Mouse (Mus musculus) limb, embryonic 14.5 days (tissue): Measurements from ENCODE around the gene Sort1. TPM values are rescaled to one million over a fixed set of nuclear protein-coding genes. Genes with fewer than 3 reads are reported as not detected.

Experiments
- ATAC-seq: fragments of 200-750 bp; cut with Nextera tagmentation; 2 replicates; pipeline ENCODE4 v1.8.0; 2017; ENCODE audit warnings: low read depth, moderate number of reproducible peaks, moderate TSS enrichment; ENCODE audit not compliant: low FRiP score
- DNase-seq: peaks from one replicate; pipeline ENCODE4 v3.0.0-alpha.2; 2015; ENCODE audit warnings: low spot score
- H3K27ac ChIP-seq: fragments of 300-500 bp; sonication (generic); replicated peaks from 2 replicates; pipeline ENCODE4 v1.5.1; 2014; ENCODE audit warnings: low read depth, mild to moderate bottlenecking, low read length, moderate library complexity, mixed read lengths
- H3K27me3 ChIP-seq: fragments of 300-500 bp; sonication (generic); 2 replicates; pipeline ENCODE4 v1.6.1; 2014; ENCODE audit warnings: low read length, mixed read lengths; ENCODE audit not compliant: control insufficient read depth, insufficient read depth
- H3K36me3 ChIP-seq: fragments of 300-500 bp; sonication (generic); 2 replicates; pipeline ENCODE4 v1.6.1; 2014; ENCODE audit warnings: mild to moderate bottlenecking, low read length, moderate library complexity, mixed read lengths; ENCODE audit not compliant: control insufficient read depth, insufficient read depth
- H3K4me1 ChIP-seq: fragments of 300-500 bp; sonication (generic); 2 replicates; pipeline ENCODE4 v1.6.1; 2014; ENCODE audit warnings: antibody characterized with exemption, low read length, mixed read lengths; ENCODE audit not compliant: control insufficient read depth, insufficient read depth
- H3K4me2 ChIP-seq: fragments of 300-500 bp; sonication (generic); replicated peaks from 2 replicates; pipeline ENCODE4 v1.6.1; 2014; ENCODE audit warnings: low read depth, mild to moderate bottlenecking, low read length, moderate library complexity; ENCODE audit not compliant: severe bottlenecking
- H3K4me3 ChIP-seq: fragments of 300-500 bp; sonication (generic); replicated peaks from 2 replicates; pipeline ENCODE4 v1.5.1; 2014; ENCODE audit warnings: low read length
- H3K9ac ChIP-seq: fragments of 300-500 bp; sonication (generic); 2 replicates; pipeline ENCODE4 v1.6.1; 2014; ENCODE audit warnings: mild to moderate bottlenecking, low read depth, low read length, moderate library complexity; ENCODE audit not compliant: severe bottlenecking
- H3K9me3 ChIP-seq: fragments of 300-500 bp; sonication (generic); 2 replicates; pipeline ENCODE4 v1.6.1; 2016; ENCODE audit warnings: low read length; ENCODE audit not compliant: control insufficient read depth
- POLR2A ChIP-seq: fragments of 200-500 bp; IDR thresholded peaks from 2 replicates; pipeline ENCODE4 v1.8.0; 2012; ENCODE audit warnings: inconsistent platforms, mild to moderate bottlenecking, moderate library complexity, borderline replicate concordance; ENCODE audit not compliant: insufficient read depth, insufficient read length; ENCODE audit errors: extremely low read depth
- WGBS: fragments of 180-500 bp; shearing (Covaris S2); extraction: QIAGEN DNeasy Blood & Tissue Kit; methylation state at CpG from one replicate; pipeline ENCODE4 v1.1.7; 2014; 5-methylcytosine and 5-hydroxymethylcytosine counted together
- polyA plus RNA-seq, 2 experiments: library from polyadenylated mRNA; depleted of rRNA in 1 of 2; stranded (reverse) in 1 of 2; unstranded in 1 of 2; fragments of >200 nt; fragmentation: Nextera tagmentation in 1 of 2; extraction: Ambion mirVana in 1 of 2; gene quantifications; 2 replicates each; pipeline versions ENCODE4 v1.2.1 to v1.2.3; 2012 to 2014

Gene Sort1
- polyA plus RNA-seq, 2 experiments: 17.9 to 30.4 TPM

- Histone ChIP-seq H3K4me2 (no peak overlapping the region), H3K9me3 (no peaks in the 10 kb centered on the region), H3K9ac (no peak overlapping the region), H3K27ac (no peak overlapping the region), H3K27me3 (no peaks in the 10 kb centered on the region), H3K4me1 (peaks cover 9% of the 10 kb centered on the region), H3K4me3 (no peak overlapping the region), H3K36me3 (peaks cover 13% of the 10 kb centered on the region)
- ATAC-seq (no peak), DNase-seq (no peak)
- WGBS: 44% methylated on average over 15 of the region's 15 CpGs
- no peak for TF ChIP-seq POLR2A
Observed at GRCm38 (mm10) chr3:108392793-108393192, 108.9 kb downstream of the Sort1 start.

GRCm38 (mm10) chr3:108398281-108398680 lies 114.4 kb downstream of the Sort1 start:
- Histone ChIP-seq H3K27me3 (no peaks in the 10 kb centered on the region), H3K9ac (no peak overlapping the region), H3K4me3 (no peak overlapping the region), H3K27ac (no peak overlapping the region), H3K4me2 (no peak overlapping the region), H3K9me3 (no peaks in the 10 kb centered on the region), H3K36me3 (peaks cover 35% of the 10 kb centered on the region), H3K4me1 (peaks cover 3% of the 10 kb centered on the region; the same call in 1 of the 2 replicates)
- no peak for TF ChIP-seq POLR2A
- DNase-seq (no peak), ATAC-seq (no peak)
- 91% methylated on average over 9 of the region's 9 CpGs for WGBS

DNA sequence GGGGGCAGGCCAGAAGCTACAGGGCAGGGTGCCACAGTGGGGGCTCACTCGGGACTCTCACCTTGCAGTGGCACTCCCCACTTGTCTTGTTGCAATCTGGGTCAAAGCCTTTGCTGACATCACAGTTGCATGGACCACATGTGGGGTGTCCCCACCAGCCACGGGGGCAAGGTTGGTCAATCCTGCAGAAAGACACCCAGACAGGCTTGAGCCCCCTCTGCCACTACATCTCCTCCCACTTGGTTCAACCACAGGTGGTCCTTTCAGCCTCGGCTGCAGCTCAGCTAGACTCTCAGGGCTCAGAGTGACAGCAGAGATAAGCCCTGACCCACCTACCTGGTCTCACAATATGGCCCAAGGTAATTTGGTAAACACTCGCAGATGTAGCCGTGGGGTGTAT lies 116.6 kb downstream of the Sort1 start:
- TF ChIP-seq POLR2A: no peak
- H3K4me3 ChIP-seq: no peak overlapping the region
- no peaks in the 10 kb centered on the region for H3K9me3 ChIP-seq
- 83% methylated on average over 5 of the region's 5 CpGs for WGBS
- H3K27me3 ChIP-seq: no peaks in the 10 kb centered on the region
- H3K36me3 ChIP-seq: peaks cover 41% of the 10 kb centered on the region
- no peak overlapping the region for H3K27ac ChIP-seq
- H3K4me2 ChIP-seq: no peak overlapping the region
- H3K4me1 ChIP-seq: peaks cover 3% of the 10 kb centered on the region; the same call in 1 of the 2 replicates
- no peak for DNase-seq
- no peak for ATAC-seq
- no peak overlapping the region for H3K9ac ChIP-seq

DNA sequence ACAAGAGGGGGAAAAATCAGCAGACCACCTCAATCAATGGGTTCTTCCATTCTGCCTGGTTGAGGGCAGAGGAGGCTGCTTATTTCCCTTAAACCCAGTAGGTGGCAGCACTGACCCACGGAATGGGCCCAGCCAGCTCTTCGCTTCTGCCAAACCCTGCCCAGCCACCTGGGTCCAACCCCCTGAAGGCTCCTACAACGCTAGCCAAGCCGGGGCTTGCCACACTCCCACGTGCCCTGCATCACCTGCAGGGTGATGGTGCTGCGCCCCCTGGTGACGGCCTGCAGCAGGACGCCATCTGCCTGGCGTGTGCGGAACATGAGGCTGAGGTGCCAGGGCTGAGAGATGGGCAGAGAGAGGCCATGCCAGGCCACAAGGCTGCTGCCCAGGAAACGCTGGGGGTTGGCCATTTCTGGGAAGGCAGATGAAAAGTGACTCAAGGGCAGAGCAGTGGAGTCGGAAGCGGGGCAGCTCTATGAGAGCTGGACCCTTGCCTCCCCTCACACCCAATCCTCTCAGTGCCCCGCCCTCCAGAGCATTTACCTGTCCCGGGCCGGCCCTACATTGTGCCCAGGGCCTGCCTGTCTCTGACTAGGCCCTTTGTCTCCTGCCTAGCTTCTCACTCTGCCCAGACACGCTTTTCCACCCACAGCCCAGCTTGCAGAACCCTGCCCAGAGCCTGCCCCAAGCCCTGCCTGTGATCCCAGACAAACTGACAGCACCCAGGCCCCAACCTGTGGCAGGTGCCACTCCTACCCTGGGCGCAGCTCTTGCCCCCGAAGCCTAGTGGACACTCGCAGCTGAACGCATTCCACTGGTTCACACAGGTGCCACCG lies 118.0 kb downstream of the Sort1 start:
- peak overlapping the region; percentile 37 for H3K4me2 ChIP-seq
- DNase-seq (peak; percentile 86), ATAC-seq (peak; percentile 84)
- H3K27me3 ChIP-seq: no peaks in the 10 kb centered on the region
- H3K9me3 ChIP-seq: no peaks in the 10 kb centered on the region
- 0 out of 2 replicates have a peak overlapping the region, but pooled peaks have one; percentile 13 for H3K27ac ChIP-seq
- peaks cover 3% of the 10 kb centered on the region; the same call in 1 of the 2 replicates for H3K4me1 ChIP-seq
- 35% methylated on average over 22 of the region's 22 CpGs for WGBS
- no peak for TF ChIP-seq POLR2A
- H3K9ac ChIP-seq: no peak overlapping the region
- H3K4me3 ChIP-seq: no peak overlapping the region
- H3K36me3 ChIP-seq: peaks cover 42% of the 10 kb centered on the region

DNA sequence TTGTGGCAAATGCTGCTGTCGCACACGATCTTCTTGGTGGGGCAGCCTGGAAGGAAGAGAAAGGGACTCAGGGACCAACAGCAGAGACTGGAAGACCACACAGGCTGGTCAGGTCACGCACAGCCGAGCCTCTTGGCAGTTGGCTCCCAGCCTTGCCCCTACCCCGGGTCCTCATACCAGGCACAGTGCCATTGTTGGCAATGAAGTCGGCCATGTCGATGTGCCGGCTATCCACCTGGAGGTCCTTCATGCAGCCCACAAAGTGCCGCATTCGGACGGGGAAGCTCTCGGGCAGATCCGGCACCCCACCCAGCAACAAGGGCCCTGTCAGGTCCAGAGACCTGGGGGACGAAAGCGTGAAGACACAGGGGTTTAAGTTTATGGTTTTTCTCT lies 118.6 kb downstream of the Sort1 start:
- Histone ChIP-seq H3K9ac (no peak overlapping the region), H3K4me3 (no peak overlapping the region), H3K27ac (0 out of 2 replicates have a peak overlapping the region, but pooled peaks have one; percentile 13), H3K36me3 (peaks cover 40% of the 10 kb centered on the region), H3K27me3 (no peaks in the 10 kb centered on the region), H3K4me2 (no peak overlapping the region), H3K4me1 (peaks cover 3% of the 10 kb centered on the region; the same call in 1 of the 2 replicates), H3K9me3 (no peaks in the 10 kb centered on the region)
- TF ChIP-seq POLR2A: no peak
- no peak for DNase-seq
- WGBS: 85% methylated on average over 15 of the region's 15 CpGs
- no peak for ATAC-seq
